Mouse (Mus musculus) heart, adult 8-10 months (tissue): ENCODE data around the gene Bik. TPM values are rescaled to one million over a fixed set of nuclear protein-coding genes. Genes with fewer than 3 reads are reported as not detected.

ENCODE experiments used
- DNase-seq: peaks from one replicate; pipeline ENCODE4 v3.0.0; 2022; ENCODE audit warnings: low spot score
- total RNA-seq, 4 experiments: library from RNA; stranded (reverse); gene quantifications; 2 replicates each; pipeline ENCODE4 v1.2.4; 2022

The Bik gene
- total RNA-seq, 4 experiments from 2014 or later = 7.6 to 12.5 (median 9.4) TPM

GRCm38 (mm10) chr15:83546029-83546428 is 19.4 kb downstream of the Bik start:
- no peak for DNase-seq

- no peak for DNase-seq
Measured at GRCm38 (mm10) chr15:83547144-83547543, 20.5 kb downstream of the Bik start.

GRCm38 (mm10) chr15:83550137-83550536 is 23.5 kb downstream of the Bik start:
- DNase-seq = no peak

- DNase-seq = no peak
Measured at GRCm38 (mm10) chr15:83553831-83554230, 27.2 kb downstream of the Bik start.

GRCm38 (mm10) chr15:83555161-83555974 is 28.7 kb downstream of the Bik start:
- DNase-seq = peak; percentile 88

GRCm38 (mm10) chr15:83560941-83561477 is 34.3 kb downstream of the Bik start:
- DNase-seq = no peak

GRCm38 (mm10) chr15:83562626-83563270 is 36.1 kb downstream of the Bik start:
- DNase-seq = peak; percentile 91

GRCm38 (mm10) chr15:83563327-83563856 is 36.7 kb downstream of the Bik start, which contains the start of the genes Tspo and Mcat:
Gene Tspo (plus strand): TSS chr15:83563592.
Gene Mcat (minus strand): TSS chr15:83563787.
- DNase-seq = peak; percentile 67

- DNase-seq = peak; percentile 57
Measured at GRCm38 (mm10) chr15:83563857-83564651, 37.4 kb downstream of the Bik start.

GRCm38 (mm10) chr15:83565434-83565833 is 38.8 kb downstream of the Bik start:
- DNase-seq = peak; percentile 40

- no peak for DNase-seq
Measured at GRCm38 (mm10) chr15:83566006-83566405, 39.3 kb downstream of the Bik start.

GRCm38 (mm10) chr15:83567728-83568127 is 41.1 kb downstream of the Bik start:
- no peak for DNase-seq

GRCm38 (mm10) chr15:83568544-83568943 is 41.9 kb downstream of the Bik start:
- no peak for DNase-seq

- DNase-seq = no peak
Measured at GRCm38 (mm10) chr15:83569682-83570081, 43.0 kb downstream of the Bik start.

GRCm38 (mm10) chr15:83570641-83571040 is 44.0 kb downstream of the Bik start:
- DNase-seq = no peak

- no peak for DNase-seq
Measured at GRCm38 (mm10) chr15:83571636-83572035, 45.0 kb downstream of the Bik start.

GRCm38 (mm10) chr15:83572132-83572531 is 45.5 kb downstream of the Bik start:
- no peak for DNase-seq

- DNase-seq = no peak
Measured at GRCm38 (mm10) chr15:83573606-83574005, 46.9 kb downstream of the Bik start.

GRCm38 (mm10) chr15:83574731-83575351 is 48.2 kb downstream of the Bik start:
- no peak for DNase-seq

- DNase-seq = no peak
Measured at GRCm38 (mm10) chr15:83575543-83575942, 48.9 kb downstream of the Bik start.

GRCm38 (mm10) chr15:83576651-83577050 is 50.0 kb downstream of the Bik start:
- no peak for DNase-seq
